Mouse (Mus musculus) frontal cortex, postnatal 36 days (tissue): Measurements from ENCODE around the gene G6pd2.

Experiments used
- DNase-seq, 2 experiments: peaks; one replicate each; pipeline ENCODE4 v3.0.0; 2022; ENCODE audit warnings: low spot score in 2 of 2

G6pd2 gene

GRCm38 (mm10) chr5:61808516-61808915, at the start of gene G6pd2:
Gene G6pd2 (plus strand): TSS chr5:61808816.
- no peak for DNase-seq

- no peak for DNase-seq
Observed at GRCm38 (mm10) chr5:61764214-61764613, 44.4 kb upstream of the G6pd2 start.

GRCm38 (mm10) chr5:61832935-61833551, 24.4 kb downstream of the G6pd2 start:
- no peak for DNase-seq

DNA sequence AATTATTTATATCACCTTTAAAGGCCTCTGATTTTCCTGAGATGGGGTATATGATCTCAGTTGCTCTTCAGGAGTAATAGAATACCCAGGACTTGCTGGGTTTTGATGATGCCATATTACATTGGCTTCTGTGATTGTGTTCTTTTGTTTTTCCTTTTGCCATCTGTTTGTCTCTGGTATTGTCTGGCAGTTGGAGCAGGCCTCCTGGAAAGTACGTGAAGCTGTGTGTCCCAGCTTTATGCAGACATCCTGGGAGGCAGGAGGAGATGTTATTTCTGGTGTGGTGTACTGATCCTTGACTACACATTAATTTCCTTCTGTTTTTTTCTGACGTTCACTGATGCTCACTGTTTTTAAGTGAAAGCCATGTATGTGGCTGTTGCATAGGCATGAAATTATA, 35.3 kb downstream of the G6pd2 start:
- DNase-seq: no peak
